23 mouse cellular contexts compared by ENCODE assay signal in genomic region chr9:15516007-15516406, GRCm38 (mm10). TPM values are rescaled to one million over a fixed set of nuclear protein-coding genes. Genes with fewer than 3 reads are reported as not detected.
DNase-seq lines count a peak whose midpoint lies in the region; ATAC-seq and TF ChIP-seq lines count a peak whose summit lies in the region.
"Had no signal": no experiment of that assay in that cellular context is flagged by ENCODE, and none has a peak within 500 bp of the region (broad histone marks: within the 10 kb centered on the region; RNA-seq: fewer than 3 reads in every experiment).

No protein-coding gene starts in this region.

- H3K4me1 ChIP-seq in forebrain, postnatal 0 days (ENCODE audit: insufficient read depth): no peaks in the 10 kb centered on the region
- H3K4me1 ChIP-seq in forebrain, embryonic 12.5 days: peaks cover 7% of the 10 kb centered on the region
- H3K4me1 ChIP-seq: limb, embryonic 15.5 days; liver, embryonic 15.5 days had no signal

- no peaks in the 10 kb centered on the region for H3K36me3 ChIP-seq in forebrain, postnatal 0 days (ENCODE audit: insufficient read depth)
- no peaks in the 10 kb centered on the region for H3K36me3 ChIP-seq in forebrain, embryonic 12.5 days (replicated peaks)
- H3K36me3 ChIP-seq: embryonic facial prominence, embryonic 12.5 days; hindbrain, embryonic 12.5 days; limb, embryonic 15.5 days; liver, embryonic 15.5 days; midbrain, embryonic 13.5 days had no signal

- no peak overlapping the region; the same call in 1 of the 2 replicates for H3K9ac ChIP-seq in forebrain, postnatal 0 days
- H3K9ac ChIP-seq in forebrain, embryonic 12.5 days: no peak overlapping the region
- H3K9ac ChIP-seq: embryonic facial prominence, embryonic 12.5 days; hindbrain, embryonic 12.5 days; limb, embryonic 15.5 days; liver, embryonic 15.5 days; midbrain, embryonic 13.5 days had no signal

- no peak overlapping the region for H3K4me2 ChIP-seq in forebrain, postnatal 0 days (ENCODE audit: low read depth)
- H3K4me2 ChIP-seq in forebrain, embryonic 12.5 days: no peak overlapping the region
- H3K4me2 ChIP-seq: embryonic facial prominence, embryonic 12.5 days; hindbrain, embryonic 12.5 days; limb, embryonic 15.5 days; liver, embryonic 15.5 days; midbrain, embryonic 13.5 days had no signal

- no peak for TF ChIP-seq CTCF in forebrain, postnatal 0 days (IDR thresholded peaks at IDR 0.05; ENCODE audit: low read depth)

- no peak for DNase-seq in forebrain, postnatal 0 days
- peak; percentile 43 for DNase-seq in CD4-positive helper T cell, adult 2 months (ENCODE audit: low read depth, low spot score)
- DNase-seq in Muller cell, postnatal 12 days (ENCODE audit: inconsistent ontology term): peak; percentile 52
- DNase-seq in layer of hippocampus, postnatal 14 days (ENCODE audit: low spot score in 2 of 2): no peak
- no peak for DNase-seq in neural tube, embryonic 10.5 days (ENCODE audit: extremely low spot score, low spot score)
- DNase-seq: adrenal gland, postnatal 14 days; cerebellum, postnatal 10 days; gastrocnemius, postnatal 36 days; kidney, adult 18-20 months; layer of hippocampus, adult 9-11 months; left cerebral cortex, postnatal 4 days; lung, postnatal 10 days; thymus, adult 2 months had no signal

- no peak overlapping the region for H3K4me3 ChIP-seq in forebrain, postnatal 0 days (ENCODE audit: low read depth, low read length)
- H3K4me3 ChIP-seq in forebrain, embryonic 12.5 days (replicated peaks): no peak overlapping the region
- H3K4me3 ChIP-seq: embryonic facial prominence, embryonic 12.5 days; hindbrain, embryonic 12.5 days; limb, embryonic 15.5 days; liver, embryonic 15.5 days; midbrain, embryonic 13.5 days; myocyte had no signal

- H3K27ac ChIP-seq in forebrain, postnatal 0 days (ENCODE audit: low read depth, low read length): no peak overlapping the region
- H3K27ac ChIP-seq in forebrain, embryonic 12.5 days: no peak overlapping the region
- H3K27ac ChIP-seq: embryonic facial prominence, embryonic 12.5 days; hindbrain, embryonic 12.5 days; kidney, postnatal 0 days; limb, embryonic 15.5 days; liver, embryonic 15.5 days; midbrain, embryonic 13.5 days; stomach, postnatal 0 days had no signal

- 62% methylated on average over 2 of the region's 2 CpGs for WGBS in forebrain, postnatal 0 days
- WGBS in forebrain, embryonic 12.5 days: 47% methylated on average over 2 of the region's 2 CpGs

- ATAC-seq in forebrain, postnatal 0 days: peak; percentile 67
- ATAC-seq in forebrain, embryonic 12.5 days (ENCODE audit: low FRiP score): no peak
- peak; percentile 50 for ATAC-seq in inflammation-experienced regulatory T-cells, adult 6 months
- ATAC-seq: midbrain, embryonic 13.5 days had no signal

- H3K27me3 ChIP-seq in forebrain, postnatal 0 days (ENCODE audit: insufficient read depth, low read length): no peaks in the 10 kb centered on the region
- H3K27me3 ChIP-seq in forebrain, embryonic 12.5 days: no peaks in the 10 kb centered on the region
- H3K27me3 ChIP-seq: embryonic facial prominence, embryonic 12.5 days; hindbrain, embryonic 12.5 days; limb, embryonic 15.5 days; liver, embryonic 15.5 days; midbrain, embryonic 13.5 days had no signal

- H3K9me3 ChIP-seq in forebrain, postnatal 0 days (ENCODE audit: low read length): no peaks in the 10 kb centered on the region
- no peaks in the 10 kb centered on the region for H3K9me3 ChIP-seq in forebrain, embryonic 12.5 days
- H3K9me3 ChIP-seq: embryonic facial prominence, embryonic 12.5 days; hindbrain, embryonic 12.5 days; limb, embryonic 15.5 days; liver, embryonic 15.5 days; midbrain, embryonic 13.5 days had no signal

RNA-seq across cellular contexts. Expression of gene Smco4, which starts 22.8 kb away (rescaled TPM):
- 3.2 and 4.4 TPM in 2 replicates for total RNA-seq in forebrain, postnatal 0 days (2014; rRNA removed)
- 0.20 and 0.64 TPM in 2 replicates for polyA plus RNA-seq in forebrain, postnatal 0 days (2015; fragmentation: Nextera tagmentation; extraction: Ambion mirVana)
- 1.7 and 2.6 TPM in 2 replicates for polyA plus RNA-seq in forebrain, embryonic 12.5 days (2016; fragmentation: Nextera tagmentation; extraction: Ambion mirVana)
- polyA plus RNA-seq in inflammation-experienced regulatory T-cells, adult 6 months (2017; shearing (Covaris generic)): 10 to 100 TPM; 12.3 to 61.1 (median 54.2) TPM
- 1 to 10 TPM; 7.1 to 7.3 TPM for total RNA-seq in layer of hippocampus, postnatal 14 days (2021)

Comparison
In these comparisons a context has a peak if more than half of its experiments do, and no peak if none do; other contexts are left out.
1. DNase-seq: peak in CD4-positive helper T cell, adult 2 months (single experiment) and Muller cell, postnatal 12 days (single experiment); none in forebrain, postnatal 0 days (single experiment), layer of hippocampus, postnatal 14 days (0 of 2) and neural tube, embryonic 10.5 days (single experiment).